ENCODE assay signal across 9 mouse cellular contexts in the genomic region with DNA sequence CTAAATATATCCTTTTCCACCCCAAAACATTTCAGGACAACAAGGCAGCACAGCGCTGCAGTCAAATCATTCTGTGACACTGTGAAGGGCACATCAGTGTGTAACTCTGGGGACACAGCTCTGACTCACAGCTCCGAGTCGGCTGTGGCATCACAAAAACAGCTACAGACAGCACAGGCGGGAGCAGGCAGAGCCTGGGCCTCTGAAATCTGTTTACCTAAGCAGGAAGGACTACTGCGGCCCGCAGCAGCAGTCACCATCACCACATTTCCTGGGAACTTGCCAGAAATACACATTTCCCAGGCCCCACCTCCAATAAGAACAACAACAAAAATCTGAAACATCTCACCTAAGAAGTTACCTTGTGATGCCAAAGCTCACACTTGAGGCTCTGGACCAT. TPM values are rescaled to one million over a fixed set of nuclear protein-coding genes. Genes with fewer than 3 reads are reported as not detected.
DNase-seq lines count a peak whose midpoint lies in the region; ATAC-seq and TF ChIP-seq lines count a peak whose summit lies in the region.
"Had no signal": no experiment of that assay in that cellular context is flagged by ENCODE, and none has a peak within 500 bp of the region (broad histone marks: within the 10 kb centered on the region; RNA-seq: fewer than 3 reads in every experiment).

No protein-coding gene starts in this region.

- H3K27me3 ChIP-seq in forebrain, embryonic 13.5 days = no peaks in the 10 kb centered on the region
- H3K27me3 ChIP-seq in forebrain, postnatal 0 days (ENCODE audit: insufficient read depth, low read length) = no peaks in the 10 kb centered on the region
- H3K27me3 ChIP-seq in limb, embryonic 15.5 days = no peaks in the 10 kb centered on the region
- no peaks in the 10 kb centered on the region for H3K27me3 ChIP-seq in limb, embryonic 10.5 days (ENCODE audit: low read depth, poor library complexity, severe bottlenecking)
- no peaks in the 10 kb centered on the region for H3K27me3 ChIP-seq in embryonic facial prominence, embryonic 14.5 days (replicated peaks; ENCODE audit: control insufficient read depth, insufficient read depth, low read length)
- no peaks in the 10 kb centered on the region for H3K27me3 ChIP-seq in midbrain, embryonic 14.5 days (ENCODE audit: control insufficient read depth, insufficient read depth, low read length)

- no peaks in the 10 kb centered on the region for H3K36me3 ChIP-seq in forebrain, embryonic 13.5 days (ENCODE audit: poor library complexity, severe bottlenecking)
- no peaks in the 10 kb centered on the region for H3K36me3 ChIP-seq in forebrain, postnatal 0 days (ENCODE audit: insufficient read depth)
- H3K36me3 ChIP-seq in limb, embryonic 15.5 days = peaks cover 4% of the 10 kb centered on the region
- peaks cover 14% of the 10 kb centered on the region for H3K36me3 ChIP-seq in limb, embryonic 10.5 days
- H3K36me3 ChIP-seq in embryonic facial prominence, embryonic 14.5 days (ENCODE audit: control insufficient read depth, insufficient read depth, low read length) = peaks cover 7% of the 10 kb centered on the region; the same call in 1 of the 2 replicates
- H3K36me3 ChIP-seq in midbrain, embryonic 14.5 days (ENCODE audit: control insufficient read depth, insufficient read depth, low read length) = no peaks in the 10 kb centered on the region

- H3K4me3 ChIP-seq in forebrain, embryonic 13.5 days = no peak overlapping the region
- H3K4me3 ChIP-seq in forebrain, postnatal 0 days (ENCODE audit: low read depth, low read length) = no peak overlapping the region
- no peak overlapping the region for H3K4me3 ChIP-seq in limb, embryonic 15.5 days
- no peak overlapping the region for H3K4me3 ChIP-seq in limb, embryonic 10.5 days
- H3K4me3 ChIP-seq in embryonic facial prominence, embryonic 14.5 days (ENCODE audit: low read depth, low read length) = no peak overlapping the region
- no peak overlapping the region for H3K4me3 ChIP-seq in midbrain, embryonic 14.5 days (replicated peaks; ENCODE audit: low read depth, low read length)

- ATAC-seq in forebrain, embryonic 13.5 days = no peak
- ATAC-seq in forebrain, postnatal 0 days = no peak; the same call in 1 of the 2 replicates
- no peak for ATAC-seq in limb, embryonic 15.5 days (ENCODE audit: insufficient number of reproducible peaks, low FRiP score, low TSS enrichment, low read depth)
- 0 out of 2 replicates have a peak, but pooled peaks have one; percentile 37 for ATAC-seq in embryonic facial prominence, embryonic 14.5 days (ENCODE audit: low read depth)
- ATAC-seq in midbrain, embryonic 14.5 days (ENCODE audit: low FRiP score, low TSS enrichment) = no peak

- 71% methylated on average over 6 of the region's 6 CpGs for WGBS in forebrain, embryonic 13.5 days
- WGBS in forebrain, postnatal 0 days = 36% methylated on average over 6 of the region's 6 CpGs
- WGBS in limb, embryonic 15.5 days = 24% methylated on average over 6 of the region's 6 CpGs
- 56% methylated on average over 6 of the region's 6 CpGs for WGBS in limb, embryonic 10.5 days
- WGBS in embryonic facial prominence, embryonic 14.5 days = 29% methylated on average over 6 of the region's 6 CpGs
- 65% methylated on average over 6 of the region's 6 CpGs for WGBS in midbrain, embryonic 14.5 days

- H3K9ac ChIP-seq in forebrain, embryonic 13.5 days = 0 out of 2 replicates have a peak overlapping the region, but pooled peaks have one; percentile 12
- H3K9ac ChIP-seq in forebrain, postnatal 0 days = no peak overlapping the region
- no peak overlapping the region for H3K9ac ChIP-seq in limb, embryonic 15.5 days
- peak overlapping the region; percentile 30; the same call in 1 of the 2 replicates for H3K9ac ChIP-seq in embryonic facial prominence, embryonic 14.5 days (ENCODE audit: low read depth, low read length)
- no peak overlapping the region for H3K9ac ChIP-seq in midbrain, embryonic 14.5 days (replicated peaks; ENCODE audit: low read length)

- peak overlapping the region; percentile 11; the same call in 1 of the 2 replicates for H3K27ac ChIP-seq in forebrain, embryonic 13.5 days
- no peak overlapping the region for H3K27ac ChIP-seq in forebrain, postnatal 0 days (ENCODE audit: low read depth, low read length)
- 0 out of 2 replicates have a peak overlapping the region, but pooled peaks have one; percentile 0 for H3K27ac ChIP-seq in limb, embryonic 15.5 days
- H3K27ac ChIP-seq in limb, embryonic 10.5 days = no peak overlapping the region; the same call in 1 of the 2 replicates
- H3K27ac ChIP-seq in embryonic facial prominence, embryonic 14.5 days (replicated peaks; ENCODE audit: low read depth, low read length) = no peak overlapping the region; the same call in 1 of the 2 replicates
- 0 out of 2 replicates have a peak overlapping the region, but pooled peaks have one; percentile 13 for H3K27ac ChIP-seq in midbrain, embryonic 14.5 days (replicated peaks; ENCODE audit: low read depth, low read length)

- peaks cover 40% of the 10 kb centered on the region for H3K4me1 ChIP-seq in forebrain, embryonic 13.5 days
- peaks cover 8% of the 10 kb centered on the region; the same call in 1 of the 2 replicates for H3K4me1 ChIP-seq in forebrain, postnatal 0 days (ENCODE audit: insufficient read depth)
- H3K4me1 ChIP-seq in limb, embryonic 15.5 days = peaks cover 88% of the 10 kb centered on the region
- peaks cover 78% of the 10 kb centered on the region for H3K4me1 ChIP-seq in limb, embryonic 10.5 days
- peaks cover 40% of the 10 kb centered on the region for H3K4me1 ChIP-seq in embryonic facial prominence, embryonic 14.5 days (ENCODE audit: control insufficient read depth, insufficient read depth, low read length)
- peaks cover 18% of the 10 kb centered on the region; the same call in 1 of the 2 replicates for H3K4me1 ChIP-seq in midbrain, embryonic 14.5 days (ENCODE audit: control insufficient read depth, insufficient read depth, low read length)

- H3K4me2 ChIP-seq in forebrain, embryonic 13.5 days = no peak overlapping the region
- H3K4me2 ChIP-seq in forebrain, postnatal 0 days (ENCODE audit: low read depth) = no peak overlapping the region
- no peak overlapping the region for H3K4me2 ChIP-seq in limb, embryonic 15.5 days
- H3K4me2 ChIP-seq in embryonic facial prominence, embryonic 14.5 days (ENCODE audit: low read depth, low read length) = no peak overlapping the region
- no peak overlapping the region for H3K4me2 ChIP-seq in midbrain, embryonic 14.5 days (ENCODE audit: low read length)

- no peak for TF ChIP-seq CTCF in forebrain, postnatal 0 days (IDR thresholded peaks at IDR 0.05; ENCODE audit: low read depth)

- no peak for DNase-seq in forebrain, postnatal 0 days
- no peak for DNase-seq in limb, embryonic 10.5 days (ENCODE audit: low spot score)
- DNase-seq in embryonic facial prominence, embryonic 14.5 days (ENCODE audit: low spot score) = peak; percentile 48
- DNase-seq in midbrain, embryonic 14.5 days = no peak
- DNase-seq in spleen, postnatal 10 days (ENCODE audit: low spot score in 2 of 2) = no peak
- DNase-seq in layer of hippocampus, adult 11-12 months (ENCODE audit: low spot score) = no peak
- DNase-seq: layer of hippocampus, adult 9-11 months had no signal

- H3K9me3 ChIP-seq in forebrain, embryonic 13.5 days (replicated peaks) = no peaks in the 10 kb centered on the region
- H3K9me3 ChIP-seq in forebrain, postnatal 0 days (ENCODE audit: low read length) = no peaks in the 10 kb centered on the region
- no peaks in the 10 kb centered on the region for H3K9me3 ChIP-seq in limb, embryonic 15.5 days
- no peaks in the 10 kb centered on the region for H3K9me3 ChIP-seq in limb, embryonic 10.5 days (replicated peaks)
- no peaks in the 10 kb centered on the region for H3K9me3 ChIP-seq in embryonic facial prominence, embryonic 14.5 days (ENCODE audit: control insufficient read depth, low read length)
- H3K9me3 ChIP-seq in midbrain, embryonic 14.5 days (ENCODE audit: control insufficient read depth, low read length) = no peaks in the 10 kb centered on the region

RNA-seq across cellular contexts. Expression of a gene that starts 24.7 kb away (rescaled TPM):
- polyA plus RNA-seq in forebrain, embryonic 13.5 days (2015; fragmentation: Nextera tagmentation; extraction: Ambion mirVana) = 11.3 and 12.0 TPM in 2 replicates
- total RNA-seq in forebrain, postnatal 0 days (2014; rRNA removed) = 66.9 and 68.7 TPM in 2 replicates
- polyA plus RNA-seq in forebrain, postnatal 0 days (2015; fragmentation: Nextera tagmentation; extraction: Ambion mirVana) = 11.7 and 12.2 TPM in 2 replicates
- 25.2 and 26.8 TPM in 2 replicates for polyA plus RNA-seq in limb, embryonic 15.5 days (2015; fragmentation: Nextera tagmentation; extraction: Ambion mirVana)
- polyA plus RNA-seq in limb, embryonic 10.5 days (2016; fragmentation: Nextera tagmentation; extraction: Ambion mirVana) = 9.6 and 10.6 TPM in 2 replicates
- 34.1 and 34.9 TPM in 2 replicates for polyA plus RNA-seq in embryonic facial prominence, embryonic 14.5 days (2014; fragmentation: Nextera tagmentation; extraction: Ambion mirVana)
- polyA plus RNA-seq in midbrain, embryonic 14.5 days (2014; fragmentation: Nextera tagmentation; extraction: Ambion mirVana) = 14.3 and 15.4 TPM in 2 replicates

RNA-seq across cellular contexts. Expression of a gene that starts 51.9 kb away (rescaled TPM):
- 90.3 and 93.2 TPM in 2 replicates for polyA plus RNA-seq in forebrain, embryonic 13.5 days (2015; fragmentation: Nextera tagmentation; extraction: Ambion mirVana)
- 48.7 and 51.8 TPM in 2 replicates for total RNA-seq in forebrain, postnatal 0 days (2014; rRNA removed)
- 59.9 and 60.7 TPM in 2 replicates for polyA plus RNA-seq in forebrain, postnatal 0 days (2015; fragmentation: Nextera tagmentation; extraction: Ambion mirVana)
- polyA plus RNA-seq in limb, embryonic 15.5 days (2015; fragmentation: Nextera tagmentation; extraction: Ambion mirVana) = 74.0 and 76.2 TPM in 2 replicates
- polyA plus RNA-seq in limb, embryonic 10.5 days (2016; fragmentation: Nextera tagmentation; extraction: Ambion mirVana) = 104 and 107 TPM in 2 replicates
- 66.1 and 68.5 TPM in 2 replicates for polyA plus RNA-seq in embryonic facial prominence, embryonic 14.5 days (2014; fragmentation: Nextera tagmentation; extraction: Ambion mirVana)
- 74.1 and 85.6 TPM in 2 replicates for polyA plus RNA-seq in midbrain, embryonic 14.5 days (2014; fragmentation: Nextera tagmentation; extraction: Ambion mirVana)

Comparison
In these comparisons a context has a peak if more than half of its experiments do, and no peak if none do; other contexts are left out.
1. H3K27ac ChIP-seq: peak in forebrain, embryonic 13.5 days (single experiment), limb, embryonic 15.5 days (single experiment) and midbrain, embryonic 14.5 days (single experiment); none in forebrain, postnatal 0 days (single experiment), limb, embryonic 10.5 days (single experiment) and embryonic facial prominence, embryonic 14.5 days (single experiment).
2. H3K9ac ChIP-seq: peak in forebrain, embryonic 13.5 days (single experiment) and embryonic facial prominence, embryonic 14.5 days (single experiment); none in forebrain, postnatal 0 days (single experiment), limb, embryonic 15.5 days (single experiment) and midbrain, embryonic 14.5 days (single experiment).